Mouse (Mus musculus): ENCODE measurements at regions not wholly inside any gene's neighbourhood (a gene's known extent, or its start where the extent isn't known, plus 50 kb on each side); places are given as distances from the start of the nearest gene placed in this dataset.

- Histone ChIP-seq H3K27ac (replicated peaks) (no peak overlapping the region), H3K4me1 (peaks cover 4% of the 10 kb centered on the region; the same call in 1 of the 2 replicates), H3K9me3 (replicated peaks) (peaks cover 8% of the 10 kb centered on the region; the same call in 1 of the 2 replicates), H3K27me3 (ENCODE audit: low read depth, poor library complexity, severe bottlenecking) (no peaks in the 10 kb centered on the region), H3K36me3 (no peaks in the 10 kb centered on the region), H3K4me3 (no peak overlapping the region)
- WGBS: 98% methylated on average over 1 of the region's 1 CpGs
- DNase-seq (ENCODE audit: low spot score): no peak
These were observed 165.8 kb upstream of the Mmadhc start for GRCm38 (mm10) chr2:50462378-50462777.

GRCm38 (mm10) chr2:50456654-50457053 lies 160.1 kb upstream of the Mmadhc start:
- Histone ChIP-seq H3K36me3 (no peaks in the 10 kb centered on the region), H3K27me3 (ENCODE audit: low read depth, poor library complexity, severe bottlenecking) (no peaks in the 10 kb centered on the region), H3K4me3 (no peak overlapping the region), H3K9me3 (replicated peaks) (peaks cover 8% of the 10 kb centered on the region; the same call in 1 of the 2 replicates), H3K27ac (replicated peaks) (no peak overlapping the region), H3K4me1 (no peaks in the 10 kb centered on the region)
- 69% methylated on average over 1 of the region's 1 CpGs for WGBS
- no peak for DNase-seq (ENCODE audit: low spot score)

GRCm38 (mm10) chr2:50448117-50448516 lies 151.5 kb upstream of the Mmadhc start:
- no peak overlapping the region for H3K4me3 ChIP-seq
- H3K27ac ChIP-seq (replicated peaks): no peak overlapping the region
- no peak for DNase-seq (ENCODE audit: low spot score)

GRCm38 (mm10) chr2:50445963-50446485 lies 149.4 kb upstream of the Mmadhc start:
- H3K27me3 ChIP-seq (ENCODE audit: low read depth, poor library complexity, severe bottlenecking): no peaks in the 10 kb centered on the region
- no peak for DNase-seq (ENCODE audit: low spot score)
- 76% methylated on average over 2 of the region's 2 CpGs for WGBS
- H3K9me3 ChIP-seq (replicated peaks): no peaks in the 10 kb centered on the region
- H3K4me3 ChIP-seq: no peak overlapping the region
- peaks cover 5% of the 10 kb centered on the region for H3K4me1 ChIP-seq
- H3K27ac ChIP-seq (replicated peaks): no peak overlapping the region
- H3K36me3 ChIP-seq: no peaks in the 10 kb centered on the region

More at GRCm38 (mm10) chr2:50448117-50448516, 151.5 kb upstream of the Mmadhc start:
- H3K36me3 ChIP-seq: no peaks in the 10 kb centered on the region
- H3K9me3 ChIP-seq (replicated peaks): no peaks in the 10 kb centered on the region
- H3K27me3 ChIP-seq (ENCODE audit: low read depth, poor library complexity, severe bottlenecking): no peaks in the 10 kb centered on the region
- H3K4me1 ChIP-seq: no peaks in the 10 kb centered on the region

- Histone ChIP-seq H3K9me3 (replicated peaks) (no peaks in the 10 kb centered on the region), H3K4me1 (peaks cover 5% of the 10 kb centered on the region), H3K27ac (replicated peaks) (no peak overlapping the region), H3K4me3 (no peak overlapping the region), H3K36me3 (no peaks in the 10 kb centered on the region), H3K27me3 (ENCODE audit: low read depth, poor library complexity, severe bottlenecking) (no peaks in the 10 kb centered on the region)
- DNase-seq (ENCODE audit: low spot score): no peak
These were observed 143.7 kb upstream of the Mmadhc start for GRCm38 (mm10) chr2:50440333-50440732.

GRCm38 (mm10) chr2:50433166-50433565 lies 136.6 kb upstream of the Mmadhc start:
- no peaks in the 10 kb centered on the region for H3K9me3 ChIP-seq (replicated peaks)
- no peaks in the 10 kb centered on the region for H3K36me3 ChIP-seq
- DNase-seq (ENCODE audit: low spot score): no peak
- H3K27ac ChIP-seq (replicated peaks): no peak overlapping the region
- H3K4me1 ChIP-seq: no peaks in the 10 kb centered on the region
- H3K4me3 ChIP-seq: no peak overlapping the region
- no peaks in the 10 kb centered on the region for H3K27me3 ChIP-seq (ENCODE audit: low read depth, poor library complexity, severe bottlenecking)
- WGBS: 83% methylated on average over 4 of the region's 4 CpGs

GRCm38 (mm10) chr2:50425151-50425550 lies 128.6 kb upstream of the Mmadhc start:
- no peak overlapping the region for H3K4me3 ChIP-seq
- H3K4me1 ChIP-seq: no peaks in the 10 kb centered on the region
- no peak for DNase-seq (ENCODE audit: low spot score)
- H3K36me3 ChIP-seq: no peaks in the 10 kb centered on the region
- no peak overlapping the region for H3K27ac ChIP-seq (replicated peaks)
- no peaks in the 10 kb centered on the region for H3K9me3 ChIP-seq (replicated peaks)
- 96% methylated on average over 3 of the region's 3 CpGs for WGBS
- H3K27me3 ChIP-seq (ENCODE audit: low read depth, poor library complexity, severe bottlenecking): no peaks in the 10 kb centered on the region

GRCm38 (mm10) chr2:50419648-50420047 lies 123.0 kb upstream of the Mmadhc start:
- DNase-seq (ENCODE audit: low spot score): no peak
- Histone ChIP-seq H3K4me3 (no peak overlapping the region), H3K36me3 (no peaks in the 10 kb centered on the region), H3K27me3 (ENCODE audit: low read depth, poor library complexity, severe bottlenecking) (no peaks in the 10 kb centered on the region), H3K4me1 (no peaks in the 10 kb centered on the region), H3K9me3 (replicated peaks) (no peaks in the 10 kb centered on the region), H3K27ac (replicated peaks) (no peak overlapping the region)
- 79% methylated on average over 3 of the region's 3 CpGs for WGBS

GRCm38 (mm10) chr2:50417643-50418042 lies 121.0 kb upstream of the Mmadhc start:
- WGBS: 88% methylated on average over 5 of the region's 5 CpGs
- H3K27me3 ChIP-seq (ENCODE audit: low read depth, poor library complexity, severe bottlenecking): no peaks in the 10 kb centered on the region

GRCm38 (mm10) chr2:50417135-50417534 lies 120.5 kb upstream of the Mmadhc start:
- no peaks in the 10 kb centered on the region for H3K36me3 ChIP-seq
- no peaks in the 10 kb centered on the region for H3K4me1 ChIP-seq
- WGBS: 95% methylated on average over 5 of the region's 5 CpGs
- no peak for DNase-seq (ENCODE audit: low spot score)
- no peak overlapping the region for H3K27ac ChIP-seq (replicated peaks)
- no peaks in the 10 kb centered on the region for H3K27me3 ChIP-seq (ENCODE audit: low read depth, poor library complexity, severe bottlenecking)
- no peaks in the 10 kb centered on the region for H3K9me3 ChIP-seq (replicated peaks)
- H3K4me3 ChIP-seq: no peak overlapping the region

More at GRCm38 (mm10) chr2:50417643-50418042, 121.0 kb upstream of the Mmadhc start:
- no peaks in the 10 kb centered on the region for H3K36me3 ChIP-seq
- no peak for DNase-seq (ENCODE audit: low spot score)
- no peak overlapping the region for H3K4me3 ChIP-seq
- no peaks in the 10 kb centered on the region for H3K4me1 ChIP-seq
- H3K27ac ChIP-seq (replicated peaks): no peak overlapping the region
- H3K9me3 ChIP-seq (replicated peaks): no peaks in the 10 kb centered on the region

GRCm38 (mm10) chr2:50416056-50416455 lies 119.5 kb upstream of the Mmadhc start:
- DNase-seq (ENCODE audit: low spot score): no peak
- Histone ChIP-seq H3K27ac (replicated peaks) (no peak overlapping the region), H3K4me3 (no peak overlapping the region), H3K36me3 (no peaks in the 10 kb centered on the region), H3K27me3 (ENCODE audit: low read depth, poor library complexity, severe bottlenecking) (no peaks in the 10 kb centered on the region), H3K4me1 (no peaks in the 10 kb centered on the region), H3K9me3 (replicated peaks) (no peaks in the 10 kb centered on the region)
- 92% methylated on average over 2 of the region's 2 CpGs for WGBS

- 66% methylated on average over 4 of the region's 4 CpGs for WGBS
- Histone ChIP-seq H3K27me3 (ENCODE audit: low read depth, poor library complexity, severe bottlenecking) (no peaks in the 10 kb centered on the region), H3K36me3 (no peaks in the 10 kb centered on the region), H3K4me1 (peaks cover 5% of the 10 kb centered on the region; the same call in 1 of the 2 replicates), H3K9me3 (replicated peaks) (no peaks in the 10 kb centered on the region), H3K27ac (replicated peaks) (0 out of 2 replicates have a peak overlapping the region, but pooled peaks have one; percentile 23), H3K4me3 (no peak overlapping the region)
- DNase-seq (ENCODE audit: low spot score): no peak
These were observed 109.3 kb upstream of the Mmadhc start for GRCm38 (mm10) chr2:50405932-50406331.

- peaks cover 5% of the 10 kb centered on the region; the same call in 1 of the 2 replicates for H3K4me1 ChIP-seq
- no peaks in the 10 kb centered on the region for H3K9me3 ChIP-seq (replicated peaks)
- no peaks in the 10 kb centered on the region for H3K36me3 ChIP-seq
- DNase-seq (ENCODE audit: low spot score): no peak
- H3K4me3 ChIP-seq: no peak overlapping the region
- 89% methylated on average over 6 of the region's 6 CpGs for WGBS
- no peak overlapping the region for H3K27ac ChIP-seq (replicated peaks)
- H3K27me3 ChIP-seq (ENCODE audit: low read depth, poor library complexity, severe bottlenecking): no peaks in the 10 kb centered on the region
These were observed 106.5 kb upstream of the Mmadhc start for GRCm38 (mm10) chr2:50403106-50403505.

- Histone ChIP-seq H3K27me3 (ENCODE audit: low read depth, poor library complexity, severe bottlenecking) (no peaks in the 10 kb centered on the region), H3K4me1 (0 out of 2 replicates have a peak, but pooled peaks cover 2% of the 10 kb centered on the region), H3K9me3 (replicated peaks) (no peaks in the 10 kb centered on the region), H3K27ac (replicated peaks) (no peak overlapping the region), H3K36me3 (no peaks in the 10 kb centered on the region), H3K4me3 (no peak overlapping the region)
- DNase-seq (ENCODE audit: low spot score): no peak
- WGBS: 94% methylated on average over 5 of the region's 5 CpGs
These were observed 102.0 kb upstream of the Mmadhc start for GRCm38 (mm10) chr2:50398576-50398975.
